Mouse (Mus musculus): ENCODE results near the gene Dnajc30.
A peak's percentile ranks its signal among the peaks of the same experiment; 100 is the strongest.
"Not testable (repeated sequence)": the region's sequence is repeated elsewhere in the genome, so short reads cannot be mapped to it uniquely, and the experiment has no call there.

Dnajc30 gene

DNA sequence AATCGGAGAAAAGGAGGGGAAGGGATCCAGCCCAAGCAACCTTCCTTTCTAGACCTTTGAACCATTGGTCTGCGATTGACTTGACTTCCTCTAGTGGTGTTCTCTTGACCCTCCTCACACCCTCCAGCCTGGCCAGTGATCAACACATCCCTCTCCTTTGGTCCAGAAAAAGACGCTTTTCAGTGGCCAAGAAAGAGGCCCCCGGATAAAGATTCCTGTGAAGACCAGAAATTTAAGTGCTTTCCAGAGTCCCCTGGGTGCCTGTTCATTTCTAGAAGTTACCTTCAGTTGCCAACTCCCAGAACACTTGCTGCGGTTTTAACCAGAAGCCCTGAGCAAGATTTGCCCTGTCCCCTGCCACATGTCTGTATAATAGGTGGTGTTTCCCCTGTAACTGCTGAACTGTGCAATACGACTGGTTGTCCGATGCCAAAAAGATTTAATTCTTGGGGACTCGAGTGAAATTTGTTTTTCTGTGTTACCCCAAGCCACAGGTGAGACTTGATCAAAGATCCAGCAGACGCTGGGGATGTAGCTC lies 976 bp downstream of the Dnajc30 start, which contains the start of gene Bud23:
Gene Bud23, minus strand, starts transcription at position 51 of the 538 bp plus-strand sequence.
- not testable (repeated sequence) for DNase-seq

- no peak for DNase-seq
These were observed 2.0 kb downstream of the Dnajc30 start for GRCm38 (mm10) chr5:135066008-135066407.

DNA sequence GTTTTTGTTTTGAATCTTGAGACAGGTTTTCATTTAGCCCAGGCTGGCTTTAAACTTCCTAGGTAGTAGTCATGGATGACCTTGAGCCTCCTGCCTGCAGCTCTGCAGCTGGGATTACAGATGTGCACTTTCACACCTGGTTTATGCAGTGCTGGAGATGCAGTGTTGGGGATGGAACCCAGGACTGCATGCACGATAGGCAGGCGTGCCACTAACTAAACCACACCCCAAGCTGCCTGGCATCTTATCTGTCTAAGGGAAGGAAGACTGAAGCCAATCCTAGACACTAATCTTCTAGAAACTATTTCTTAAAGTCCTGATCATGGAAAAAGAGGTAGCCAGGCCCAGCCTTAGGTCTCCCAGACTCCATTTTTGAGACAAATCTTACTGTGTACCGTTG lies 6.4 kb downstream of the Dnajc30 start:
- DNase-seq, result peak; percentile 28

GRCm38 (mm10) chr5:135072061-135072460 lies 8.1 kb downstream of the Dnajc30 start:
- DNase-seq, result no peak

GRCm38 (mm10) chr5:135072720-135073119 lies 8.7 kb downstream of the Dnajc30 start:
- DNase-seq, result no peak

DNA sequence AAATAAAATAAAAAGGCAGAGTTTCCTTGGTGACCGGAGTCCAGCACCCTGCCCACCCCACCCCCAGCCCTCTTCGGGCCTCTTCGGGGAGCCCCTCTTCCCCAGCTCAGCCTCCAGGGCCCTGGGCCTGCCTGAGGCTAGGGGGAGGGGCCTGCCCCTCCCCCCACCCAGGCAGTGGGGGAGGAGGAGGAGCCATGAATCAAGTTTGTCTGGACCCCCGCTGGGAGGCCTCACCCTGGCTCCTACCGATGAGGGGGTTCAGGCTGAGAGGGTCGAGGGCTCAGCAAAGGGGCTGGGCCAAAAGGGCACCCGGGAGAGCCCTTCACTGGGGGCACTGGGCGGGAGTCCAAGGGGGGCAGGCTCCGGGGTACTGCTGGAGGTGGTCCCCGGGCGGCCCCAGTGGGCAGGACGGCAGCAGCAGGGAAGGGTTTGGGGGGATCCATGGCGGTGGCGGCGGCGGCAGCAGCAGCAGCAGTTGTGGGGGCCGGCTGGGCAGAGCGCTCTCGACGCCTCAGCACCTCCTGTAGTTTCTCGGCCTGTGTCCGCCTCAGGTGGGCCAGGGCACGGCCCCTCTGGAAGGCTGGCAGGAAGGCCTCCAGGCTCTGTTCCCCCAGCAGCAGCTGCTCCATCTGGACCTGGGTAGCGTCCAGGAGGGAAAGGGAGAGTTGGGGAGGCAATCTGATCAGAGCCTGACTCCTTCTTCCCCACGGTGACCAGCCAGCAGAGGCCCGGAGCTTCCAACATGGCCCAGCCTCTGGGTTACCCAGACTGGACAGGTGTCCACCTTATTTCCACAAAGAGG lies 9.5 kb downstream of the Dnajc30 start:
- DNase-seq, result no peak

GRCm38 (mm10) chr5:135075655-135076054 lies 11.7 kb downstream of the Dnajc30 start:
- no peak for DNase-seq

GRCm38 (mm10) chr5:135076368-135076767 lies 12.4 kb downstream of the Dnajc30 start:
- DNase-seq, result no peak

DNA sequence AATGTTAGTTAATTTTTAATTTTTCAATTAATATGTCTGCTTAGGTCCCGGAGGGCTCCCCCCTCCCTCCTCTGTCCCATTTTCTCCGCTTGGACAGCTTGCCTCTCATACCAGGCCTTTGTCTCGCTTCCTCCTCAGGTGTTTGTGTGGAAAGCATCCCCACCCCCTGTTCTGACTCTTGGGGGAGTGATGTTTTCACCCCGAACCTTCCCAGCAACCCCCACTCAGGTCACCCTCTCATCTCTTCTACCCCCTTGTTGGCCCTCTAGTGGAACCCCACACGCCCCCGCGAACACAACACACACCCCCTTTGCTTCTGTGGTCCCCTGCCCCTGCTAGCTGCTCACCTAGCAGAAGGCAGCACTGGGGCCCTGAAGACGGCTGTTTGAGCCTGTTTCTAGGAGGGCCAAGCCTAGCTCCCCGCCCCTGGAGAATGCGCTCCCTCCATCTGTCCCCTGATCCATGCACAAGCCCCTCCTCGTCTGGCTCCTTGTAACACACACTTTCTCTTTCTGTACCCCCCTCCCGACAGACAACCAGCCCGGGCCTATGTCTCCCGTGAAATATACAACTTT lies 13.0 kb downstream of the Dnajc30 start:
- peak; percentile 20 for DNase-seq

DNA sequence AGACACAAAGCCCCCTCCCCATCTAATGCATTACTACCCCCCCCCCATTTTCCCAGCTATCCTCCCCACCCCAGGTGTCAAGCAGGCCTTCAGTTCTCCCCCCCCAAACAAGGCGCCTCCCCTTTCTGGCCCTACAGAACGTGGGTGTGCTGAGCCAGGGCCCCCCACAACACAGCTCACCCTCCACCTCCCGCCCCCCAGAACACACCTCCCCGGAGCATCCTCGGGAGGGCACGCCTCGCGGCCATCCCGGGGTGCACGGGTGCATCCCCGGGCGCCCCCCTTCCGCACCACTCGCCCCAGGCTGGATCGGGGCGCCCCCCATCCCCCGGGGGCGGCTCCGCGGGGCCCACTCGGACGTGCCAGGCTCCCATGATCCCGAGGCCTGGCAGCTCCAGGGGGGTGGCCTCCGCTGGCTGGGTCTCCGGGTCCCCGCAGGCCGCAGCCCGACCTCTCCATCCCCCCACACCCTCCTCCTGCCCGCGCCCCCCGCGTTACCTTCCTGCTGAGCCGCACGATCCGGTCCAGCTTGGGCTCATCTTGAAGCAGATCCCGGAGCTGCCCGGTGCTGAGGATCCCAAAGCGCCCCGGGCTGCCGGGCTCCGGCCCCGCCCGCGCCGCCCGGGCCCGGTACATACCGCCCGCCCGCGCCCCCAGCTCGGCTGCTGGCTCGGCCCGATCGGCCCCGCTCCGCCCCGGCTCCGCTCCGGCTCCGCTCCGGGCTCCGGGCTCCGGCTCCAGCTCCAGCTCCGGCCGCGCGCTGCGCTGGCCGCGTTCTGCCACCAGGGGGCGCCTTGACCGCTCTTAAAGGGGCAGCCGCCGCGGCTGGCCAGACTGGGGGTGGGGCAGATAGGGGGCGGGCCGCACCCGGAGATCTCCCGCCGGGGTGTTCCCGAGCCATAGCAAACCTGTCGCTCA lies 13.8 kb downstream of the Dnajc30 start, which contains the start of gene Vps37d:
Gene Vps37d, minus strand, starts transcription at position 703 of the 918 bp plus-strand sequence.
- DNase-seq, result peak; percentile 94

- no peak for DNase-seq
These were observed 14.4 kb downstream of the Dnajc30 start for GRCm38 (mm10) chr5:135078482-135078810.

DNA sequence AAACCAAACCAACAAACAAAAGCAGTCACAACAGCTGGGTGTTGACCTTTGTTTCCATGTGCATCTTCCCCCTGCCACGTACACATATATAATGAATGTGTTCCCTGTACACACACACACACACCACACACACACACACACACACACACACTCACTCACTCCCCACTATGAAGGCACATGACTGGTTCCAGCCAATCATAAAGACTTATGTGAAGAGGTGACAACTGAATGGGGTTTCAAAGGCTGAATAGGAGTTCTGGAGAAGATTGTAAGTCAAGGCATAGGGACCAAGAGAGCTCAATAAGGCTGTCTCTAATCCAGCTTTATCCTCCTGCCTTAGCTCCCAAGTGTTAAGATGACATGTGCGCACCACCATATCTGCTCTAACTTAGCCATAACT lies 15.6 kb downstream of the Dnajc30 start:
- no peak for DNase-seq

GRCm38 (mm10) chr5:135080539-135080938 lies 16.5 kb downstream of the Dnajc30 start:
- DNase-seq, result no peak

DNA sequence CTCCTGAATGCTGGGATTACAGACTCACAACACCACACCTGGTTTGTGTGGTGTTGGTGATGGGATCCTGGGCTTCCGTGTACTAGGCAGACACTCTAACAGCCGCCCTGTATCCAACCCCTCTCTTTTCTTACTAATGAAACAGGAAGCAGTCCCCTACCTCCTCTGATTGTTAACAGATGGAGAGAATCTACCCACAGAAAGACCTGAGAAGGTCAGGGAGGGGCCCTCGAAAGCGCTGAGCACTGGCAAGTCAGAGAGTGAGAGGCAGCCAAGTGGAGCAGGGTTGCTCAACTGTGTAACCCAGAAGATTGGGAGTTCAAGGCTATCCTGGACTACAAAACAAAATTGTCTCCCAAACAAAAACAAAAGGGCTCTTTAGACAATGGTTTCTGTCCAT lies 22.9 kb downstream of the Dnajc30 start:
- DNase-seq, result no peak

DNA sequence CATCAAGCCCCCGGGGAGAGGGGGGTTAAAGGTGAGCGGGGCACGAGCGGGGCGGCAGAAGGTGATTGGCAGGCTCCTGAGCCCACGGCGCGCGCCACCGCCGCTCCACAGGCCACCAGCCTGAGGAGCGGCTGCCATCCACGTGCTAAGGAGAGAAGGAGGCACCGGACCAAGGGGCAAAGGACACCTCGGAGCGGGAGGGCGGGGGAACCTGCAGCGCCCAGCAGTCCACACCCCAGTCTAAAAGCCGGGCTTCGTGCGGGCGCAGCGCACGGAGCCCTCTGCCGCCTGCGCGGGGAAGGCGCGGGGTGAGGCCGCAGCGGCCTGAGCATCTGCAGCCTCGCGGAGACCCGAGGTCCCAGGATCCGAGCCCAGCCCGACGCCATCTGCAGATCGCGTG lies 25.7 kb downstream of the Dnajc30 start, which contains the start of gene Mlxipl:
Gene Mlxipl, plus strand, starts transcription at position 238 of the 400 bp plus-strand sequence.
- no peak for DNase-seq

- DNase-seq, result no peak
These were observed 37.0 kb downstream of the Dnajc30 start for GRCm38 (mm10) chr5:135100981-135101380.

DNA sequence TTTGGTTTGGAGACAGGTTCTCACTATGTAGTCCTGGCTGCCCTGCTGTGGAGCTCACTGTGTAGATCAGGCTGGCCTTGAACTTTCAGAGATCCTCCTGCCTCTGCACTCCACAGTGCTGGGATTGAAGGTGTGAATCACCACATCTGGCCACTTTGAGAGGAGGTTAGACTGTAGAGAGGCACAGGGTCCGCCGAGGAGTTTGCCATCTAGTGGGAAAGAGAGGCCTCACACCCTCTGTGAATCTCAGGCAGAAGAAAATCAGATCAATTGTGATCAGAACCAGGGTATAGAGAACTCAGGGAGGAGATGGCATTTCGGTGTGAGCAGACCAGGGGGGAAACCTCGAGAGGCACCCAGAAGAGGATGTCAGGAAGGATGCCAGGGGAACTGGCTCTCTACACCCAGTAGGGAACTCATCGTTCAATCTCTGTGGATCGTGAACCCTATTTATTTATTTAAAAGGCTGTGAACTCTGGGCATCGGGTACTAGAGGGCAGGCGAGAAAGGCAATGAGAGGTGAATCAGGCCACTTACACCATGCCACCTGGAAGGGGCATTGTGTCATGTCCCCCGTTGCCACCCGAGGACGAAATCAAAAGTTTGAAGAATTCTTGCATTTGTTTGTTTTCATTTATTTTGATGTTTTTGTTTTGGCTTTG lies 40.1 kb downstream of the Dnajc30 start:
- no peak for DNase-seq

GRCm38 (mm10) chr5:135106758-135107256 lies 42.8 kb downstream of the Dnajc30 start:
- peak; percentile 84 for DNase-seq

GRCm38 (mm10) chr5:135107521-135108501 lies 43.8 kb downstream of the Dnajc30 start:
- DNase-seq, result peak; percentile 66

GRCm38 (mm10) chr5:135109017-135109416 lies 45.0 kb downstream of the Dnajc30 start:
- no peak for DNase-seq

DNA sequence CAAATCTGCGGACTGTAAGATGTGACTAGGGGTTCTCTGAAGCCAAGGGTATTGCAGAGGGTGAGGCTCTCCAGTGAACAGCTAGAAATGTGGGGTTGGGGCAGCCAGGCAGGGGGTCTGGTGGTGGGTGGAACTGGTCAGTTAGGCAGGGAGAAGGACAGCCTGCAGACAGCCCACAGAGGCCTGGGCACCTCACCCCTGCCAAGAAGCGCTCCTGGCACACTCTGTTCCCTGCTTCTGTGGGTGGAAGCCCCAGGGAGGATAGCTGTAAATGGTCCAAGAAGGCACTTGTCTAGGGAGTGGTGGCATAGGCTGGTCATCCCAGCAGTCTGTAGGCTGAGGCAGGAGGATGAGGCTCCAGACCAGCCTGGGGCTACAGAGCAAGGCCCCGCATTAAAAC lies 45.4 kb downstream of the Dnajc30 start:
- no peak for DNase-seq
